Mouse (Mus musculus) hindbrain, embryonic 16.5 days (tissue): ENCODE measurements around the gene Zfp786. TPM values are rescaled to one million over a fixed set of nuclear protein-coding genes. Genes with fewer than 3 reads are reported as not detected.

Experiments used
- ATAC-seq: fragments of 200-750 bp; cut with Nextera tagmentation; 2 replicates; pipeline ENCODE4 v1.8.0; 2017; ENCODE audit warnings: moderate TSS enrichment, moderate library complexity
- H3K27ac ChIP-seq: fragments of 300-500 bp; sonication (generic); 2 replicates; pipeline ENCODE4 v1.5.1; 2014; ENCODE audit warnings: low read depth, mild to moderate bottlenecking, control low read depth, low read length, moderate library complexity
- H3K27me3 ChIP-seq: fragments of 300-500 bp; sonication (generic); replicated peaks from 2 replicates; pipeline ENCODE4 v1.6.1; 2014; ENCODE audit warnings: low read length; ENCODE audit not compliant: control insufficient read depth, insufficient read depth
- H3K36me3 ChIP-seq: fragments of 300-500 bp; sonication (generic); 2 replicates; pipeline ENCODE4 v1.6.1; 2014; ENCODE audit warnings: mild to moderate bottlenecking, low read length, moderate library complexity, mixed read lengths; ENCODE audit not compliant: control insufficient read depth, insufficient read depth
- H3K4me1 ChIP-seq: fragments of 300-500 bp; sonication (generic); 2 replicates; pipeline ENCODE4 v1.6.1; 2014; ENCODE audit warnings: low read depth, low read length; ENCODE audit not compliant: control insufficient read depth, insufficient read depth
- H3K4me2 ChIP-seq: fragments of 300-500 bp; sonication (generic); 2 replicates; pipeline ENCODE4 v1.6.1; 2014; ENCODE audit warnings: mild to moderate bottlenecking, low read length, control low read depth, moderate library complexity
- H3K4me3 ChIP-seq: fragments of 300-500 bp; sonication (generic); 2 replicates; pipeline ENCODE4 v1.5.1; 2014; ENCODE audit warnings: mild to moderate bottlenecking, low read length, control low read depth, moderate library complexity
- H3K9ac ChIP-seq: fragments of 300-500 bp; sonication (generic); 2 replicates; pipeline ENCODE4 v1.6.1; 2014; ENCODE audit warnings: low read depth, mild to moderate bottlenecking, control low read depth, low read length, moderate library complexity
- H3K9me3 ChIP-seq: fragments of 300-500 bp; sonication (generic); 2 replicates; pipeline ENCODE4 v1.6.1; 2014; ENCODE audit warnings: mild to moderate bottlenecking, low read length, moderate library complexity; ENCODE audit not compliant: control insufficient read depth
- WGBS: fragments of 180-500 bp; shearing (Covaris S2); extraction: QIAGEN DNeasy Blood & Tissue Kit; methylation state at CpG from one replicate; pipeline ENCODE4 v1.1.7; 2014; 5-methylcytosine and 5-hydroxymethylcytosine counted together
- polyA plus RNA-seq: library from polyadenylated mRNA; unstranded; fragments of >200 nt; fragmentation: Nextera tagmentation; extraction: Ambion mirVana; gene quantifications from 2 replicates; pipeline ENCODE4 v1.2.1, GENCODE M21; 2015

The Zfp786 gene
- polyA plus RNA-seq, 1 experiment from 2014 or later: 13.9 TPM

DNA sequence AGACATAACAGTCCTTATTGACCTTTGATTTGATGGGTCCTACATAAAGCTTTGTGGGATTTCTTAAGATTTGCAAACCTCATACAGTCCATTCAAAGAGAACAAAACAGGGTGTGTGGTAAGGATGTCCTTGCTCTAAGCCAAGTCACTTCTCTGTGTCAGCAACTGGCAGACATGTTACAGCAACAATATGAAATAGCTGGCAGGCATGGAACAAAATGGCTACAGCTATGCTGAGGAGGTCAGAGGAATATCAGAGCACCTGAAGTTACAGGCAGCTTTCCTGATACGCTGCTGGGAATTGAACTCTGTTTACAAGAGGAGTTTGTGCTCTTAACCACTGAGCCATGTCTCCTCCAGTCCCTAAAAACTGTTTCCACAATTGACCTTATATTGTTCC, 1.6 kb upstream of the Zfp786 start:
- no peak for ATAC-seq
- Histone ChIP-seq H3K36me3 (no peaks in the 10 kb centered on the region), H3K27ac (no peak overlapping the region), H3K4me1 (peaks cover 18% of the 10 kb centered on the region), H3K4me2 (no peak overlapping the region), H3K4me3 (no peak overlapping the region), H3K9ac (no peak overlapping the region), H3K9me3 (no peaks in the 10 kb centered on the region), H3K27me3 (no peaks in the 10 kb centered on the region; the same call in 1 of the 2 replicates)
- WGBS: 61% methylated on average over 1 of the region's 1 CpGs

DNA sequence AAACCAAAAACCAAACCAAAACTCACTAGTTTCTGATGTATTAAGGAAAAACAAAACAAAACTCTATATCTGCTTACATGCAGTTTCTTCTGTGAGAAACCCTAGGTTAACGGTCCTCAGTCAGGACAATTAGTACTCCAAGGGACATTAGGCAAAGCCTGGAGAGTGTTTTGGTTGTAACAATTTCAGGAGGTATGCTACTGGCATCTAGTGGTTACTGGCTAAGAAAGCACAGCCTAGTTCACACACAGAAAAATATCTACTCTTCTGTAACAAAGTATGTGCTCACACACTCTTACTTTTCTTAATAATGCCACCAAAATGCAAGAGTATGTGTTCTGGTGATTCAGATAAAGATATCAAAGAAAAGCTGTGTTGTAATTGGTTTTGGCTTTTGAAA, 1.7 kb downstream of the Zfp786 start:
- Histone ChIP-seq H3K9ac (no peak overlapping the region), H3K4me3 (peak overlapping the region; percentile 94), H3K4me1 (peaks cover 13% of the 10 kb centered on the region), H3K4me2 (peak overlapping the region; percentile 57), H3K36me3 (peaks cover 8% of the 10 kb centered on the region), H3K27me3 (no peaks in the 10 kb centered on the region; the same call in 1 of the 2 replicates), H3K9me3 (no peaks in the 10 kb centered on the region), H3K27ac (no peak overlapping the region)
- WGBS: 16% methylated on average over 1 of the region's 1 CpGs
- ATAC-seq: no peak

DNA sequence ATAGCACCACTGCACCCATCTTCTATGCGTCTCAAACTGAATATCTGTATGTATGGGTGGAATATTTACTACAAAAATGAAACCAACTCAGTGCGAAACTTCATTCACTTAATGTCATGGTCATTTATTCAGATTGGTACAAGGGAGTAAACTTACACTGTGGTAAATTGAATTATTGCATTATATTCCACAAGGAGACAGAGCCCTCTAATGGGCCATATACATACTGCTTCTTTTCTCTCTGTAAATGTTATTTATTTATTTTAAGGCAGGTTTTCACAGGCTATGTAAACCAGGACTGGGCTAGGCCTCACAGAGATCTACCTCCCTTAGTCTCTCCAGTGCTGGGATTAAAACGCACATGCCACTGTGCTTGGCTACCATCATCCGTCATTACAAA, 3.2 kb downstream of the Zfp786 start:
- H3K27me3 ChIP-seq: no peaks in the 10 kb centered on the region
- peaks cover 17% of the 10 kb centered on the region for H3K36me3 ChIP-seq
- no peaks in the 10 kb centered on the region for H3K9me3 ChIP-seq
- H3K27ac ChIP-seq: no peak overlapping the region
- no peak overlapping the region for H3K9ac ChIP-seq
- no peak overlapping the region for H3K4me2 ChIP-seq
- peaks cover 13% of the 10 kb centered on the region for H3K4me1 ChIP-seq
- ATAC-seq: no peak
- H3K4me3 ChIP-seq: no peak overlapping the region
- WGBS: 90% methylated on average over 4 of the region's 4 CpGs

DNA sequence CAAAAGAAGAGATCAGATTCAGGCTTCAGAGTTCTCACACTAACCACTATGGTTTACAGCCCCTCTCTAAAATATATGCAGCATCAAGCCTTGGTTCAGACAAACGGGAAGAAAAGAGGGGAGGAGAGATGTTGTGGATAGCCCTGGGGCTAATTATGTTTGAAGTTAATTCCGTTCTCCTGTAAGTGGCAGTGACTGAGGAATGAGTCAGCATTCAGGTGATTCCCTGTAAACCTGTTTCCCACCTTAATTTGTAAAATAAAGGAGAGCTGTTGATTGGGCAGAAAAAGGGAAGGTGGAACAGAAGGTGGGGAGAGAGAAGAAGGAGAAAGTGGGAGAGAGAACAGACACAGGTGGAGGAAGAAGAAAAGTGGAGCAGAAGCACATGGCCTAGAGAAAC, 6.4 kb downstream of the Zfp786 start:
- H3K36me3 ChIP-seq: peaks cover 29% of the 10 kb centered on the region
- WGBS: 75% methylated on average over 2 of the region's 2 CpGs
- ATAC-seq: no peak

DNA sequence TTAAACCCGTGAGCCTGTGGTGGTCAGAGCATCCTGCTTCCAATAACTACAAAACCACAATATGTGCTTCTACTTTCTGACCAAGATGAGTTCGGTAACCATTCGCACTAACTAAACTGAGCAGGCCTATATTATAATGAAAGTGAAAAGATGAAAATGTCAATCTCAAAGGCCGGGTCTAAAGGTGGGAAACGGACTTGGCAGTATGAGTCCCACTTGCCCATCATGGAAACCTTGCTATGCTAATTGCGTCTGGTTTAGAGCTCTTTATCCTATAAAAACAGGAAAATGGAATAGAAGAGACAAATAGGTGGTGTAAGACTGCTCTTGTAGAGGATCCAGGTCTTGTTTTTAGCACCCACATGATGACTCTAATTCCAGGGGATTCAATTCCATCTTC, 8.9 kb downstream of the Zfp786 start:
- Histone ChIP-seq H3K27me3 (no peaks in the 10 kb centered on the region), H3K36me3 (peaks cover 31% of the 10 kb centered on the region), H3K27ac (no peak overlapping the region), H3K9ac (no peak overlapping the region), H3K9me3 (no peaks in the 10 kb centered on the region), H3K4me2 (no peak overlapping the region), H3K4me3 (no peak overlapping the region), H3K4me1 (no peaks in the 10 kb centered on the region)
- ATAC-seq: no peak
- WGBS: 97% methylated on average over 6 of the region's 6 CpGs

More for the DNA sequence above, 6.4 kb downstream of the Zfp786 start:
- Histone ChIP-seq H3K9me3 (no peaks in the 10 kb centered on the region), H3K27ac (no peak overlapping the region), H3K9ac (no peak overlapping the region), H3K4me1 (peaks cover 6% of the 10 kb centered on the region), H3K27me3 (no peaks in the 10 kb centered on the region), H3K4me3 (no peak overlapping the region), H3K4me2 (no peak overlapping the region)

DNA sequence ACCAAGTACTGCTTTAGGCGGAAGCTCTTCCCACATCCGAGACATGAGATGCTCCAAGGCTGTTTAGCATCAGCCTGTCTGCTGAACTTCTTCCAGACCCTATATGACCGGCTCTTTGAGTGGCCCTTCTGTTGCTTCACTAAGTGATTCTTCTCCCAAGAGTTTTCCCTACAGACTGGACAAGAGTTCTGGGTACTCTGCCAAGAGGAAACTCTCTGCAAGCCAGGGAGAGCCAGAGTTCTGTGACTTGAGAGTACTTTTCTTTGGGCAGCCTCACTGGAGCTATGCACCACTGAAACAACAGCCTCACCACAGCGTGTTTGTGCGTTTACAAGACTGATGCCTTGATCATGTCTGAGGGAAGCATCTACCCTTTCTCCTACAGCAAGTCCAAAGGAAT, 9.4 kb downstream of the Zfp786 start:
- 96% methylated on average over 5 of the region's 5 CpGs for WGBS
- H3K4me3 ChIP-seq: no peak overlapping the region
- H3K4me2 ChIP-seq: no peak overlapping the region
- H3K27me3 ChIP-seq: no peaks in the 10 kb centered on the region
- H3K9ac ChIP-seq: no peak overlapping the region
- no peaks in the 10 kb centered on the region for H3K4me1 ChIP-seq
- H3K36me3 ChIP-seq: peaks cover 31% of the 10 kb centered on the region
- H3K9me3 ChIP-seq: no peaks in the 10 kb centered on the region
- no peak overlapping the region for H3K27ac ChIP-seq
- no peak for ATAC-seq

DNA sequence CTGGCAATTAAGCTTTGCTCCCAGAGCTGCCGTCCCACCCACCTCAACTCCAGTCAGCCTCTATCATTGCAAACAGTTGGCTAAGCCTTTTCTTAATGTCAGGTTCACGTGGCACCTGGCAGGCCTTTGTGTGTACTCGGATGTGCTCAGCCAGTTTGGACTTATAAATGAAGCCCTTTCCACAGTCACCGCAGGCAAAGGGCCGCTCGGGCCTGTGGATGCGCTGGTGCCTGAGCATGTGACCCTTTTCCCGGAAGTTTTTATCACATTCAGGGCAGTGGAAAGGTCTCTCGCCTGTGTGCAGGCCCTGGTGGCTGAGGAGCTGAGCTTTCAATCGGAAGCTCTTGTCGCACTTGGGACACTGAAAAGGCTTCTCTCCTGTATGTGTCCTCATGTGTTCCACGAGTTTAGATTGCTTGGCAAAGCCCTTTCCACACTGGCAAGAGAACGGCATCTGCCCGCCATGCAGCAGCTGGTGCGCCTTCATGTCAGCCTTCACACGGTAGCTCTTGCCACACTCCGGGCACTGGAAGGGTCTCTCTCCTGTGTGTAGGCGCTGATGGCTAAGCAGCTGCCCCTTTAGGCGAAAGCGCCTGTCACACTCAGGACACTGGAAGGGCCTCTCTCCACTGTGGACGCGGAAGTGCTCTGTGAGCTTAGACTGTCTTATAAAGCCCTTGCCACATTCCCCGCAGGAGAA, 10.9 kb downstream of the Zfp786 start:
- no peaks in the 10 kb centered on the region for H3K27me3 ChIP-seq
- H3K4me2 ChIP-seq: no peak overlapping the region
- 93% methylated on average over 23 of the region's 23 CpGs for WGBS
- no peak overlapping the region for H3K9ac ChIP-seq
- H3K27ac ChIP-seq: no peak overlapping the region
- no peaks in the 10 kb centered on the region for H3K9me3 ChIP-seq
- no peak for ATAC-seq
- no peaks in the 10 kb centered on the region for H3K4me1 ChIP-seq
- peaks cover 29% of the 10 kb centered on the region for H3K36me3 ChIP-seq
- H3K4me3 ChIP-seq: no peak overlapping the region

DNA sequence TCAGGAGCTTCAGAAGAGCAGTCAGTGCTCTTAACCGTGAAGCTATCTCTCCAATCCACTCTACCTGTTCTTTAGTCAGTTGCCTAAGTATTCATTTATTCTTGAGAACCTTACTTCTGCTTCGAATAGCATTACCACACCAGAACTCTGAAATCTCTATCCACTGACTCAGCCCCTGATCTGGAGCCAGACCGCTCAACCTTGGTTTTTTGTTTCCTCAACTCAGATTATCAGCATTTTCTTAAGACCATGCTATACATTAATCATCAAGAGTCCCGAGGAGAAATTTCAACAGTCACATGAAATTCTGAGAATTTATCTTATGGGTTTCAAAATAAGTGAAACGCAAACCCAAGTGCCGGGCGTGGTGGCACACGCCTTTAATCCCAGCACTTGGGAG, 11.9 kb downstream of the Zfp786 start:
- 99% methylated on average over 8 of the region's 8 CpGs for WGBS
- Histone ChIP-seq H3K27ac (no peak overlapping the region), H3K9me3 (no peaks in the 10 kb centered on the region), H3K4me3 (no peak overlapping the region), H3K27me3 (no peaks in the 10 kb centered on the region), H3K4me1 (no peaks in the 10 kb centered on the region), H3K9ac (no peak overlapping the region), H3K4me2 (no peak overlapping the region), H3K36me3 (peaks cover 21% of the 10 kb centered on the region)
- no peak for ATAC-seq

DNA sequence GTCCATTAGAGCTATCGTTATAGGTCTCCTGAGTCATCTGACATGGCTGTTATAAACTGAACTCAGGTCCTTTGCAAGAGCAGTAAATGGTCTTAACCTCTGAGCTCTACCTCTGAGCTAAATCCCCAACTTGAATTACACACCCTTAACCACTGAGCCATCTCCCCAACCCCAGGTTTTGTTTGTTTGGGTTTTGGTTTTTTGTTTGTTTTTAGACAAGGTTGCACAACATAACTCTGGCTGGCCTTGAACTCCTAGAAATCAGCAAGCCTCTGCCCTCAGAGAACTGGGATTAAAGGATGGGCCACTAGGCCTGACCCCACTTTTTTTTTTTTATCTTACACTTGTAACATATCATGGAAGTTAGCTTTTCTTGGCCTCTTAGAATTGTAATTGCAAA, 14.5 kb downstream of the Zfp786 start:
- ATAC-seq: no peak

More for the DNA sequence above, 14.5 kb downstream of the Zfp786 start:
- no peak overlapping the region for H3K9ac ChIP-seq
- H3K27me3 ChIP-seq: no peaks in the 10 kb centered on the region
- H3K4me2 ChIP-seq: no peak overlapping the region
- WGBS: 78% methylated on average over 1 of the region's 1 CpGs
- peaks cover 11% of the 10 kb centered on the region for H3K36me3 ChIP-seq
- no peak overlapping the region for H3K4me3 ChIP-seq
- no peaks in the 10 kb centered on the region for H3K9me3 ChIP-seq
- H3K27ac ChIP-seq: no peak overlapping the region
- H3K4me1 ChIP-seq: peaks cover 12% of the 10 kb centered on the region
